Mouse (Mus musculus) retina, embryonic 14.5 days (tissue): ENCODE data around the gene Lbx1.

Experiments used
- DNase-seq: peaks from one replicate; pipeline ENCODE4 v3.0.0-alpha.2; 2015; ENCODE audit warnings: low spot score

Gene Lbx1

DNA sequence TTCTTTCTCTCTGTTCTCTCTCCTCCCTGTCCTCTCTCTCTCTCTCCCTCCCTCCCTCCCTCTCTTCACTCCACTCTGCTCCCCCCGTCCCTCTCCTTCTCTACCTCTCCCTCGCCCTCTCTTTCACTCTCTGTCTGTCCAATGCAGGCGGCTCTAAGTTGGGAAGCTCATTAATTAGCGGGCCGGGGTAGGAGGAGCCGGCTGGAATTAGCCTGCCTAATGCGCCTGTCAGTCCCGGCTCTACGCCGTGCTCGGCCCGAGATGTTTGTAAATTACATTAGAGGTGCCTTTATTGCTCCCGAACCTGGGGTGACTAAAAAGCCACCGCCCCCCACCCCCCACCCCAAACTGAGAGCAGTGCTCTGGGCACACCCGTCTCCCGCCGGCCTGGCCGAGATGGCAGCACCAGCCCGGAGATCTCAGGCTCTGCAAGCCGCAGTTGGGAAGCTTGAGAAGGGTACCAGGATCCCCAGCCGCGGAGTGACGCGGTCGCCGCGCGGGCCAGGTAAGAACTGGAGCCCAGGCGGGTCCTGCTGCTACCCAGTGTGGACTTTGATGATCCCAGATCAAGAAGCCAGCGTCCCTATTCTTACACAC is at the start of gene Lbx1:
Gene Lbx1 (minus strand): TSS at position 47 of the 597 bp plus-strand sequence.
- peak; percentile 62 for DNase-seq

GRCm38 (mm10) chr19:45283302-45283701 is 47.7 kb upstream of the Lbx1 start:
- peak; percentile 84 for DNase-seq

GRCm38 (mm10) chr19:45276196-45276595 is 40.6 kb upstream of the Lbx1 start:
- DNase-seq = no peak

DNA sequence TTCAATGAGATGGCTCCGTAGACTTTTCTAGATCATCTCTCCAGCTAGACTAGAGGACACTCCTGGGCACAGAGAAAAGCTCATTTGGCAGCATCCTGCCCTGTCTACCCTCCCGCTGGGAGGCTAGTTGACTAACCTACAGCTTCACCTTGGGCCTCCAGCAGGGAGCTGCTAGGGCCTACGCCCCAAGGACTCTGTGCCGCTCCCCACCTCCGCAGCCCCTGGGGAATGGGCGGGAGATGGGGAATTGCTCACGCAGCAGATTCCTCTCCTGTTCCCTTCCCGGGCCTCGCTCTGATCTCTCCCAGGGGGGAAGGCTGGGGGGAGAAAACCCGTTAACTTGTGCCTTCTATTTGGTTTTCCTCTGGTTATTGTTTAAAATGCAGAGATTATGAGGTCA is 36.4 kb upstream of the Lbx1 start:
- DNase-seq = no peak

- no peak for DNase-seq
These were observed 27.4 kb upstream of the Lbx1 start for GRCm38 (mm10) chr19:45262995-45263394.

DNA sequence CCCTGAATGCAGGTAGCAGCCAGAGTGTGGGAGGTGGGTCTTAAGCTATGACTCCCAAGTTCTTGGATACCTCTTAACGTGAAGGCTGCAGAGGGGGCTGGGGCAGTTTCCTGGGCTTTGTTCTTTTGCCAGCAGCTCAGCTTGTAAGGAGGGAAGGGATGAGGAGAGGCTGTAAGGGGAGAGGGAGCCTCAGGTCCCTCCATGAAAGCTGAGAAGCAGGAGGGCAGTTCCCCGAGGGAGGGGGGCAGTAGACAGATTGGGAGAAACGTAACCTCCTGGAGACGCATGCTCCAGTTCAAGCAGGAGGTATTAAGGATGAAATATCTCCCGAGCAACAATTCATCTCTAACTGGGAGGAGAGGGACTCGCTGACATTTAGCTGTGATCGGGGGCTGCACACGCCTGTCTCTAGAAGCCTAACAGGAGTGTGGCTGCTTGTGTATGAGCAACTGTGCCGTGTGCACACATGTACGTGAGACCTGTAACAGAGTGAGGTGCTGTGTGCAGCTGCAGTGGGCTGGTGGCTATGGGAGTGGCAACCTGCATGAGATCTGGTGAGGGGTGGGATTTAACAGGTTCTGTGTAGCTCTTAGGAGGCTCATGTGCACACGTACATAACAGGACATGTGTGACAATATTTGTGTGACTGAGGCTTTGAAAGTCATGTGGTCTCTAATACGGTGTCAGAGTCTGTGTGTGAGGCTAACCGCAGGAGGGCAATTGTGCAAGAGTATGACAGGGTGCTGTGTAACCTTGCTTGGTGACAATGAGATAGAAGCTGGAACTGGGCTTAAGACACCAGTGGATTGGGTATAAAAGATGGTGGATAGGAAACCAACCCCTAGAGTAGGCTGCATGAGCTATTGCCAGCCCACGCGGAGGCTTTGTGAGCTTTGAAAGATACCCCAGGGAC is 22.1 kb upstream of the Lbx1 start:
- DNase-seq = no peak

DNA sequence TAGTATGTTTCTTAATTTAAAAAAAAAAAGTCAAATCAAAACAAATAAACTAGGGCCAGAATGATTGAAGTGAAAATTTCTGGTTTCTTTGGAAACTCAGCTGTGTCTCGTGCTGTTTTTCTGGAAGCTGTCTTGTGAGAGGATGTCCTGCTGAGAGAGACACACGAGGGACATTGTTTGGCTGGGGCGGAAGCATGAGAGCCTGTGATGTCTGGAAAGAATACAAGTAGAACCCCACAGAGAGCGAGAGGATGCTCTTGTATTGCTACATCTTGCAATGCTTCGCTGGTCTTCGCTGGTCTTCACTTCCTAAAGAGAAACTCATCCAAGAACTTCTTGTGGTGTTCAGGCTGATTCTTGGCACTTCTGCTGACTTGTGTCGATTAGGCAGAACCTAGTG is 19.2 kb upstream of the Lbx1 start:
- no peak for DNase-seq

- DNase-seq = no peak
These were observed 16.8 kb upstream of the Lbx1 start for GRCm38 (mm10) chr19:45252436-45252835.

DNA sequence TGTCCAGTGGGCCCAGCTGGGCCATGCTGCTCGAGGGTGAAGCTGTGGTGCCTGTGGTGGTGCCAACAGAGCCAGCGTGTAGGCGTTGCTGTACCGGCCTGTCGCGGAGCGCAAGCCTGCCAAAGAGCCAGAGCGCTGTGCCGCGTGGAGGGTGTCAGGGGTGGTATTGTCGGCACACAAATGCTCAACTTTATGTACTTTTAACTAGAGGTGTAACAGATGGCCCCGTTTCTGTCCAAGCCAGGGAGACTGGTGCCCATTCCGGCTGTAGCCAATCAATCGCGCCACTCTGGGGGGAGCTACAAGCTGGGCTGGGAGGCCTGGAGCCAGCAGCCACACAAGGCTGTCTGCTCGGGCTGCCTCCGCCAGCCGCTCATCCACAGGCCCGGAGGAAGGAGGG is 13.1 kb upstream of the Lbx1 start:
- DNase-seq = no peak

DNA sequence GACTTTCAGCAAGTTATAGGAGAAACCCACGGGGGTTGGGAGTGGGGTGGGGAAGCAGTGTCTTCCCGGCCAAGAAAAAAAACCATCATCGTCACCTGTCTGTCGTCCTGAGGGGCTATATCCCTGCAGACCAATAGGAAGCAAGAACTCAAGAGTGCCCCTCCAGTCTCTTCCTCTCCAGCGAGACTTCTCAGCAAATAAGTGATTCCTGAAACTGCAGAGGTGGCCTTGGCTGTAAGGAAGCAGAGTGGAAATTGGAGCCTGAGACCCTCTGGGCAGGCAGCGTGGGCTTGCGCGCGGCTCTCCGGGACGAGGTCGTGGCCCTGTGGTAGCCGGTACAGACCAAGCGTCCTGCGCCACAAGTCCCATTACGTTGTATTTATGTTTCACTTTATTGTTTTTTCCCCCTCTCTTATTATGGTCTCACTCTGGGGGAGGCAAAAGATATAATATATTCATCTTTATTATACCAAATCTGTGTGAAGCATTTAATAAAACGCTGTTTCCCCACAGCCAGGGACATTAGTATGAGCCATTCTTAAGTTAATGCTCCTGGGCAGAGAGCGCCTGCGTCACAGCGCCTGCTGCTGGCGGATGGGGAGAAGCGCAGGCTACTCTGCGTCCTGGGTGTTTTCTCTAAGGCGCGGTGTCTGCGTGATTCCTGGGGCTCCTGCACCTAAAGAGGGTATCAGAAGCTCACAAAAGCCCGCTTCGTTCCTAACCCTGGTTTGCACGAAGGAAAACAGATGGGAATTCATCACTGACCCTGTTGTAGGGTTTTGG is 8.5 kb upstream of the Lbx1 start:
- DNase-seq = peak; percentile 75

DNA sequence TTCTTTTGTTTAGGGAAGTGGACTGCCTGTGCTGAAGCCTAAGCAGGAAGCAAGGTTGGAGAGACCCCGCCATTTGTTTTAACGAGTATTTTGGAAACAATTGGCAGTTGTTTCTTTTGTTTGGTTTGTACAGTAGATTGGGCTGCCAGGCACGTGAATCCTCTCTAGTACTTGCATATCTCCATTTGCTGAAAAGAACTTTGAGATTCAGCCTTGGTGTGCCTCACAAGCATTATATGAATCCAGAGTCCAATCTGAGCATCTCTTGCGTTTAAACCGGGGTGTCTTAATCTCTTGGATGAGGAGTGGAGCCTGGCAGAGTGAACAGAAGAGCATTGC is 7.6 kb upstream of the Lbx1 start:
- no peak for DNase-seq

DNA sequence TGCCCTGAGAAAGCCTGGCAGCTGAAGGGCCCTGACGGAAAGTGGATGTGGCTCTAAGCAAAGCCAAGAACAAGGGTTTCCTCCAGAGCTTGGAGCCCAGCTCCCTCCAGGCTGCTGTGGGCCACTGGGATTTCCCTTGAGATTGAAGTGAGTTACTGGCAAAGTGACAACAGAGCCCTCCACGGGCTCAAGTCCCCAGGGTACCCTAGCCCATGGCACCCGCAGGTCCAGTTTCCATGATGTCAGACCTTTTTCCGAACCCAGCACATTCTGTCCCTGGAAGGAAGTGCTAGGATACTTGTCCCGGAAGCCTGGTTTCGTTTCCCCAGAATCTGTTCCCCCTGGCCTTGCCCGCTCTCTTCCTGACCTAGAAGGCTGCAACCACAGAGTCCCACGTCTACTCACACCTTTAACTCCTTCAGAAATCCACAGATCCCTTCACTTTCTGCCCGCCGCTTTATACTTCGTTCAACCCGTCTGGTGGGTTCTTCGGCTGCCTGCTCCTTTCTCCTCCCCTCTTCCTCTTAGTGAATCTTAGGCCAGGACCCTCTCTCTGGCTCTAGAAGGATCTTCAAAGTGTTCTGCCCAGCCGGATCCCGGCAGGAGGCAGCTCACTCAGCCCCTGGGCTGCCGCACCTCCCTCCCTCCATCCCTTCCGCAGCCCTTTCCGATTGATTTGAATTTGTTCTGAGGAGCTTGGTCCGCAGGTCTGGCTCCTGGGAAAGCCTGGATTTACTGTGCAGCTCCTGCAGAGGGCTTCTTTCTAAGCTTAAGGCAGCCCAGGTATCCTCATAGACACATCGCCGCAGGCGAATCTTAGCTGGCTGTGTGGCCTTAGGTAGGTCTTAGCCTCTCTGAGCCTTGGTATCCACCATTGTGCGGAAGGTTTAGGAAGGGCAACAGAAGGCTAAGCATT is 7.0 kb upstream of the Lbx1 start:
- no peak for DNase-seq

- DNase-seq = no peak
These were observed 6.4 kb upstream of the Lbx1 start for GRCm38 (mm10) chr19:45242017-45242347.

DNA sequence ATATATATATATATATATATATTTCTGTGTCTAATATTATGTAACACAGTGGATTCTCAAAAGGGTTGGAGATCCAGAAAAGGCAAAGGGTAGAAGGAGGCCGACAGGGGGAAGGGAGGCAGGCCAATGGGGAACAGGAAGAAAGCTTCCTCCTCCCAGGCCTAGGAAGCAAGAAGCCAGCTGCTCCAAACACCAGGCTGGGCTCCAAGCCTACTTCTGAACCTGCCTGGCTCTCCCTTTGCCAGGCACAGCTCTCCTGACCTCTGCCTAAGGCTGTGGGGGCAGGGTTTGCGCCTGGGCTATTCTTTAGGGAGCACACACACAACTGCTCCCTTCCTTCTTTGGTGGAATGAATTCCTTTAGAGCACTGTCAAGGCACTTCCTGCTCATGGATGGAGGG is 4.4 kb upstream of the Lbx1 start:
- no peak for DNase-seq

DNA sequence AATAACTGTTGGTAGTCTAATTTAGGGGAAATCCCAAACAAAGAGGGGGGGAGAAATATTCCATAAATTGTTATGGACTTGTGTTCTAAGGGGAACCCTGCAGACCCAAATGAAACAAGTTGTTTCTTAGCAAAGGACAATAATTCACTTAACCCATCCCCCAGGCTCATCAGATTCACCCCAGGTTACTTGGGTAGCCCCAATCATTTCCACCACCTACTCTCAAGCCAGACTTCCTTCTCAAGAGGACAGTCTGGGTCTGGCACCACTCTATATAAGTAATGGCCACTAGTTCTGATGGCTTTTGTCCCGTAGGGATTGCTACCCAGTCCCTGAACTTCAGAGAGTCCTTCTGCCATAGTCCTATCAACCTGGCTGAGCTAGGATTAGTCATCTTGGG is 3.6 kb upstream of the Lbx1 start:
- DNase-seq = no peak

DNA sequence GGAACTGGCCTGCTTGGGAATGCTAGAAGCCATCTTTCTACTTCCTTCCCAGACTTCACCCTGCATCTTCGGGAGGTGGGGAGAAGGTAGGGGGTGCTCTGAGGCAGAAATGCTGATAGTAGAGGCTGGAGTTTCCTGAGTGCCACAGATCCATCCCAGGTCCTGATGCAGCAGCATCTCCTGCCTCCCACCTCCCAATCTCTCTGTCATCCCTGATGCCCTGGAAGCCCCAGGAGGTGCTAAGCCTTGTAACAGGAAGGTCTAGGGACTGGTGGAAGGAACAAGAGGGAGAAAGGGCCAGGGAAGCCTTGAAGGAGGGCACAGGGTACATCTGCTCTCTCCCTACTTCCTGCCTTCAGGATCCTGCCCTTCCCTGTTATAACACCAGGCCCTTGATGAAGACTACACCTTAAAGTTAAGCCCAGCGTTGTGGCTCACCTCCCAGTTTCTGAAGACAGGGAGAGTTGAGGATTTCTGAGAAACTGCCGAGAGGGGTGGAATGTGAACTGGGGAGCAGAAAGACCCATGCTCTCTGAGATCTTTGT is 2.1 kb upstream of the Lbx1 start:
- no peak for DNase-seq

DNA sequence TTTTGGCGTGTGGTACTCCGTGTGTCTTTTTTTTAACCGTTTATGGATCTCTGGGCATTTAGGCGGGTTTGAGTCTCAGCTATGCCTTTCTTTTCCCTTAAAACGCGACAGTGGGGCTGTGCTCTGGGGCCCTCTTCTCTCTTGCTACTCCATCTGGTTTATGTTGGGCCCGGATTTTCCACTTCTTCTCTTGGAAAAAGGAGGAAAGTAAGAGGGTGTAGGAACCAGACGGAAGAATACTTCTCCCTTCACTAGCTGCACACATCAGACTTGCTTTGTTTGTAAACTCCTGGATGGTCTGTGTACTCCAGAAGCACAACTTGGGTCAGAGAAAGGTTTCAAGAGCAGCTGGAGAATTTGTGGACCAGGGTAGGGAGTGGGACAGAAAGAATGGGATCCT is 1.5 kb upstream of the Lbx1 start:
- no peak for DNase-seq

GRCm38 (mm10) chr19:45236363-45236942 is 841 bp upstream of the Lbx1 start:
- no peak for DNase-seq

DNA sequence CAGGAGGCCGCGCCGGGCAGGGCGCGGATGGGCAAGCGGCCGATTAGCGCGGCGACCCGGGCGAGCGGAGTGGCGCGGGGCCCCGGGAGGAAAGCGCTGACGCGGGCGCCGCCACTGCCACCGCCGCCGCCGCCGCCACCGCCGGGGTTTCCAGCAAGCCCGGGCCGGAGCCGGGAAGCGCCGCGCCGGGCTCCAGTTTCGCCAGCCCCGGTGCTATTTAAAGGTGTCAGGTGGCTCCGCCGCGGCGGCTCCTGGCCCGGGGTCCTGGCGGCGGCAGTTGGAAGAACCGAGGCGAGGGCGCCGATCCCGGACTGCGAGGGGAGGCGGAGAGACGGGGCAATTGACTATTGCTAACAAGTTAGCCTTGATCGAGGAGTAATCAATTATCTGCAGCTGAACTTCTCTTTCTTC is 276 bp downstream of the Lbx1 start:
- no peak for DNase-seq

DNA sequence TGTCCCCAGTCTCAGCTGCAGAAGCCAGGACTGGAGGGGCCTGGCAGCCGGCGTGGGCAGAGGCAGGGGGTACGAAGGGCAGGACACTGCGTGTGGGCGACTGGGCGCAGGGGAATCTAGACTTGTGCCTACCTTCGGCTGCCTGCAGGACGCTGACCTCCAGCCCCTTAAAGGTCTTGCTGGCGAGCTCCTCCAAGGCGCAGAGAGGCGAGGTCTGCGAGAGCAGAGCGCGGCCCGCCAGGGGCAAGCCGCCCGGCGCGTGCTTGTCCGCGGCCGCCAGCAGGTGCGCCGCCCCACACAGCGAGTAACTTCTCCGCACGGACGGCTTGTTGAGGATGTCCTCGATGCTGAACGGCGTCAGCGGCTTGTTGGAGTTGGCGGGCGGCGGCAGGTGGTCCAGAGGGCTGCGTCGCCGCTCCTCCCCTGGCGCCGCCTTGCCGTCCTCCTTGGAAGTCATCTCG is 811 bp downstream of the Lbx1 start:
- DNase-seq = no peak

DNA sequence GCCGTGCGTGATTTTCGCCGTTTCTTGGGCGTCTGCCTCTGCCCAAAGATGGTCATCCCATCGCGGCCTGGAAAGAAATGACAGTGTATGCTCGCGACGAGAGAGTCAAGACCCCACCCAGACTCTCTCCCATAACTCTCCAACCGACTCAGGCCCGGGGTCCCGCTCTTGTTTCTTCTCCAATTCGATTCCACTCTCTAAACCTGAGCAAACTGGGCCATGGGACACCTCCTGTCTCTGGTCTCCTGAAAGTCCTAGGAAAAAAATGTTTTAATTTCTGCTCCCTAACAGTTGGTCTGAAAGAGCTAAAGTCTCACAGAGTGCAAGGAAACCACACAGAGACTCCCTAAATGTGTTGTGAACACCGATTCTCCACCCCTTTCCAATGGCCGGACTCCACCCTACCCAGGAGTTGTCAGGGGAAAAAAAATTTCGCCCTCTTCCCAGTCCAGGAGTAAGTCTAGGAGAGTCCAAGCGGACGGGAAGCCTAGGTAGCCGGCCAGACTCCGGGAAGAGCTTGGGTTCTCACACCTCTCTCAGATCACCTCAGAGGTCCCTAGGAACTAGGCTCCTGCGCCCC is 1.3 kb downstream of the Lbx1 start:
- no peak for DNase-seq
